Mouse (Mus musculus): ENCODE measurements around the gene Myl6b. TPM values are rescaled to one million over a fixed set of nuclear protein-coding genes. Genes with fewer than 3 reads are reported as not detected.
"Not testable (repeated sequence)": the region's sequence is repeated elsewhere in the genome, so short reads cannot be mapped to it uniquely, and the experiment has no call there.

Gene Myl6b
- polyA plus RNA-seq, 1 experiment from 2014 or later = 4.1 TPM

GRCm38 (mm10) chr10:128511761-128512160, 13.3 kb upstream of the Myl6b start:
- Histone ChIP-seq H3K27ac (replicated peaks) (no peak overlapping the region), H3K9me3 (no peaks in the 10 kb centered on the region), H3K4me3 (no peak overlapping the region), H3K27me3 (peaks cover 14% of the 10 kb centered on the region), H3K36me3 (peaks cover 53% of the 10 kb centered on the region), H3K4me1 (replicated peaks) (no peaks in the 10 kb centered on the region), H3K9ac (no peak overlapping the region), H3K4me2 (no peak overlapping the region)
- WGBS = 91% methylated on average over 12 of the region's 12 CpGs
- ATAC-seq (ENCODE audit: low read depth) = no peak

- no peak overlapping the region for H3K4me2 ChIP-seq
- no peaks in the 10 kb centered on the region for H3K9me3 ChIP-seq
- no peak overlapping the region for H3K4me3 ChIP-seq
- H3K27me3 ChIP-seq = peaks cover 9% of the 10 kb centered on the region
- no peak for ATAC-seq (ENCODE audit: low read depth)
- no peak overlapping the region for H3K9ac ChIP-seq
- H3K36me3 ChIP-seq = peaks cover 47% of the 10 kb centered on the region
- no peaks in the 10 kb centered on the region for H3K4me1 ChIP-seq (replicated peaks)
- 92% methylated on average over 9 of the region's 9 CpGs for WGBS
- H3K27ac ChIP-seq (replicated peaks) = no peak overlapping the region
These were observed 12.7 kb upstream of the Myl6b start for GRCm38 (mm10) chr10:128511189-128511588.

GRCm38 (mm10) chr10:128510301-128510700, 11.8 kb upstream of the Myl6b start:
- Histone ChIP-seq H3K27ac (replicated peaks) (no peak overlapping the region), H3K27me3 (no peaks in the 10 kb centered on the region), H3K36me3 (peaks cover 42% of the 10 kb centered on the region), H3K4me3 (no peak overlapping the region), H3K9ac (no peak overlapping the region), H3K4me1 (replicated peaks) (no peaks in the 10 kb centered on the region), H3K4me2 (no peak overlapping the region), H3K9me3 (no peaks in the 10 kb centered on the region)
- 90% methylated on average over 11 of the region's 11 CpGs for WGBS
- ATAC-seq (ENCODE audit: low read depth) = no peak

- no peak overlapping the region for H3K4me2 ChIP-seq
- no peaks in the 10 kb centered on the region for H3K4me1 ChIP-seq (replicated peaks)
- no peaks in the 10 kb centered on the region for H3K9me3 ChIP-seq
- no peaks in the 10 kb centered on the region for H3K27me3 ChIP-seq
- no peak overlapping the region for H3K9ac ChIP-seq
- WGBS = 81% methylated on average over 4 of the region's 4 CpGs
- no peak for ATAC-seq (ENCODE audit: low read depth)
- H3K4me3 ChIP-seq = no peak overlapping the region
- H3K36me3 ChIP-seq = peaks cover 38% of the 10 kb centered on the region
- H3K27ac ChIP-seq (replicated peaks) = no peak overlapping the region
These were observed 11.3 kb upstream of the Myl6b start for GRCm38 (mm10) chr10:128509831-128510230.

GRCm38 (mm10) chr10:128509203-128509602, 10.7 kb upstream of the Myl6b start:
- H3K9ac ChIP-seq = no peak overlapping the region
- 87% methylated on average over 9 of the region's 9 CpGs for WGBS
- no peaks in the 10 kb centered on the region for H3K27me3 ChIP-seq
- no peaks in the 10 kb centered on the region for H3K9me3 ChIP-seq
- H3K27ac ChIP-seq (replicated peaks) = no peak overlapping the region
- H3K36me3 ChIP-seq = peaks cover 37% of the 10 kb centered on the region
- ATAC-seq (ENCODE audit: low read depth) = no peak
- no peak overlapping the region for H3K4me2 ChIP-seq
- H3K4me3 ChIP-seq = no peak overlapping the region
- no peaks in the 10 kb centered on the region for H3K4me1 ChIP-seq (replicated peaks)

GRCm38 (mm10) chr10:128508260-128508659, 9.8 kb upstream of the Myl6b start:
- WGBS = 81% methylated on average over 9 of the region's 9 CpGs
- H3K4me2 ChIP-seq = no peak overlapping the region
- H3K9me3 ChIP-seq = no peaks in the 10 kb centered on the region
- H3K4me1 ChIP-seq (replicated peaks) = no peaks in the 10 kb centered on the region
- no peak overlapping the region for H3K9ac ChIP-seq
- no peak overlapping the region for H3K4me3 ChIP-seq
- no peak overlapping the region for H3K27ac ChIP-seq (replicated peaks)
- H3K27me3 ChIP-seq = no peaks in the 10 kb centered on the region
- ATAC-seq (ENCODE audit: low read depth) = no peak
- H3K36me3 ChIP-seq = peaks cover 31% of the 10 kb centered on the region

GRCm38 (mm10) chr10:128505974-128506373, 7.5 kb upstream of the Myl6b start:
- no peak overlapping the region for H3K27ac ChIP-seq (replicated peaks)
- peaks cover 15% of the 10 kb centered on the region for H3K36me3 ChIP-seq
- no peaks in the 10 kb centered on the region for H3K9me3 ChIP-seq
- 94% methylated on average over 14 of the region's 14 CpGs for WGBS
- no peak overlapping the region for H3K9ac ChIP-seq
- no peak overlapping the region for H3K4me2 ChIP-seq
- no peak overlapping the region for H3K4me3 ChIP-seq
- no peaks in the 10 kb centered on the region for H3K27me3 ChIP-seq
- H3K4me1 ChIP-seq (replicated peaks) = no peaks in the 10 kb centered on the region
- no peak for ATAC-seq (ENCODE audit: low read depth)

- H3K27ac ChIP-seq (replicated peaks); H3K9me3 ChIP-seq; H3K4me3 ChIP-seq; H3K27me3 ChIP-seq; ATAC-seq (ENCODE audit: low read depth); H3K9ac ChIP-seq; H3K4me2 ChIP-seq; H3K4me1 ChIP-seq (replicated peaks): not testable (repeated sequence)
- 90% methylated on average over 5 of the region's 5 CpGs for WGBS
- peaks cover 11% of the 10 kb centered on the region for H3K36me3 ChIP-seq
These were observed 6.8 kb upstream of the Myl6b start for GRCm38 (mm10) chr10:128505371-128505667.

GRCm38 (mm10) chr10:128504641-128505370, 6.3 kb upstream of the Myl6b start:
- WGBS = 78% methylated on average over 9 of the region's 9 CpGs
- H3K9me3 ChIP-seq = no peaks in the 10 kb centered on the region
- H3K27ac ChIP-seq (replicated peaks) = no peak overlapping the region
- 0 out of 2 replicates have a peak overlapping the region, but pooled peaks have one; percentile 23 for H3K9ac ChIP-seq
- peaks cover 6% of the 10 kb centered on the region for H3K36me3 ChIP-seq
- no peak for ATAC-seq (ENCODE audit: low read depth)
- no peak overlapping the region for H3K4me2 ChIP-seq
- H3K4me3 ChIP-seq = no peak overlapping the region
- no peaks in the 10 kb centered on the region for H3K27me3 ChIP-seq
- H3K4me1 ChIP-seq (replicated peaks) = no peaks in the 10 kb centered on the region

- Histone ChIP-seq H3K4me2 (no peak overlapping the region), H3K27ac (replicated peaks) (no peak overlapping the region), H3K9ac (no peak overlapping the region), H3K27me3 (no peaks in the 10 kb centered on the region), H3K9me3 (no peaks in the 10 kb centered on the region), H3K36me3 (peaks cover 3% of the 10 kb centered on the region), H3K4me1 (replicated peaks) (peaks cover 7% of the 10 kb centered on the region; the same call in 1 of the 2 replicates), H3K4me3 (no peak overlapping the region)
- ATAC-seq (ENCODE audit: low read depth) = no peak
- WGBS = 89% methylated on average over 3 of the region's 3 CpGs
These were observed 5.5 kb upstream of the Myl6b start for GRCm38 (mm10) chr10:128504012-128504411.

GRCm38 (mm10) chr10:128503532-128503931, 5.0 kb upstream of the Myl6b start:
- Histone ChIP-seq H3K4me2 (no peak overlapping the region), H3K27ac (replicated peaks) (no peak overlapping the region), H3K9ac (no peak overlapping the region), H3K9me3 (no peaks in the 10 kb centered on the region), H3K4me1 (replicated peaks) (peaks cover 7% of the 10 kb centered on the region; the same call in 1 of the 2 replicates), H3K4me3 (no peak overlapping the region), H3K36me3 (peaks cover 3% of the 10 kb centered on the region; the same call in 1 of the 2 replicates), H3K27me3 (no peaks in the 10 kb centered on the region)
- no peak for ATAC-seq (ENCODE audit: low read depth)
- 71% methylated on average over 8 of the region's 8 CpGs for WGBS

- H3K9ac ChIP-seq = no peak overlapping the region
- H3K36me3 ChIP-seq = peaks cover 3% of the 10 kb centered on the region; the same call in 1 of the 2 replicates
- H3K27me3 ChIP-seq = no peaks in the 10 kb centered on the region
- H3K4me1 ChIP-seq (replicated peaks) = peaks cover 18% of the 10 kb centered on the region
- WGBS = 79% methylated on average over 5 of the region's 5 CpGs
- no peak overlapping the region for H3K4me2 ChIP-seq
- no peak for ATAC-seq (ENCODE audit: low read depth)
- no peaks in the 10 kb centered on the region for H3K9me3 ChIP-seq
- H3K27ac ChIP-seq (replicated peaks) = no peak overlapping the region
- H3K4me3 ChIP-seq = no peak overlapping the region
These were observed 3.9 kb upstream of the Myl6b start for GRCm38 (mm10) chr10:128502341-128502740.

- Histone ChIP-seq H3K27me3 (no peaks in the 10 kb centered on the region), H3K4me2 (peak overlapping the region; percentile 81), H3K9me3 (no peaks in the 10 kb centered on the region), H3K4me3 (peak overlapping the region; percentile 60), H3K9ac (peak overlapping the region; percentile 71), H3K27ac (replicated peaks) (peak overlapping the region; percentile 84), H3K36me3 (no peaks in the 10 kb centered on the region), H3K4me1 (replicated peaks) (peaks cover 40% of the 10 kb centered on the region)
- WGBS = under 1% methylated on average over 21 of the region's 21 CpGs
- ATAC-seq (ENCODE audit: low read depth) = 0 out of 2 replicates have a peak, but pooled peaks have one; percentile 7
These were observed 709 bp upstream of the Myl6b start for GRCm38 (mm10) chr10:128499116-128499671.

All from neural tube, embryonic 13.5 days (tissue).